Comparison of ENCODE assay signal across 15 mouse cellular contexts in the genomic region with DNA sequence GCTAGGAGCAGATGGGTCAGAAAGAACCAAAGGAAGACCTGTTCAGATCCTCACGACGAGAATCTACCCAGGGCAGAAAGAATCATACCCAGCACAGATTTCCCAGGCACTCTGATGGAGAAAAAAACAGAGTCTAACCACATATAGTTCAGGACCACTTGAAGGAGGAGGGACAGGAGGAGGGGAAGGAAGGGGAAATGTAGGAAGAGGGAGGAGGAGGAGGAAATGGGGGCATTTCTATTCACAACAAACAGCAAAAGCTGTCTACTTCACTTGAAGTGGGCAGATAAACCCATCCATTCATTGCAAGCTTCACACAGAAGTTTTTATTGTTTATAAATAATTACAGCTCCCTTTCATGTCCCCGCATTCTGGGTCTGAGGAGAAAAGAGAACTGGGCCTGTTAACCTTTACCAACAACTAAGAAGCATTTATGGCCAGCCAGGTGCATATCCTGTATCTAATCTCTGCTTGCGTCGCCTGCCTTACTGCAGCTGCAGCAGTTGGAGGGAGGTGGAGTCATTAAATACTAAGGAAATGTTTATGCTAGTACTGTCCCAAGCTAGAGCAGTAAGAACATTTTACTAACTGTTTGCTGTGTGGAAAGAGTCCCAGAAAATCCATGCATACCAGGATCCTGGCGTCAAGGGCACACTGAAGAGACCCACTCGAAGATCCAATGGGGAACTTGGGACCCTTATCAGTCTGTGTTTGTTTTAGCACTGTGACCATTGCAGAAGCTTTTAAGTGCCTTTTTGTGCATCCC. TPM values are rescaled to one million over a fixed set of nuclear protein-coding genes. Genes with fewer than 3 reads are reported as not detected.
DNase-seq lines count a peak whose midpoint lies in the region; ATAC-seq and TF ChIP-seq lines count a peak whose summit lies in the region.
"Had no signal": no experiment of that assay in that cellular context is flagged by ENCODE, and none has a peak within 500 bp of the region (broad histone marks: within the 10 kb centered on the region; RNA-seq: fewer than 3 reads in every experiment).

No protein-coding gene starts in this region.

- H3K9ac ChIP-seq in kidney, postnatal 0 days (ENCODE audit: low read depth, low read length), result no peak overlapping the region
- H3K9ac ChIP-seq: embryonic facial prominence, embryonic 12.5 days; forebrain, embryonic 13.5 days; liver, embryonic 15.5 days; midbrain, embryonic 13.5 days had no signal

- no peak overlapping the region for H3K4me2 ChIP-seq in kidney, postnatal 0 days (ENCODE audit: low read length)
- H3K4me2 ChIP-seq: embryonic facial prominence, embryonic 12.5 days; forebrain, embryonic 13.5 days; liver, embryonic 15.5 days; midbrain, embryonic 13.5 days had no signal

- TF ChIP-seq CTCF in kidney, postnatal 0 days (IDR thresholded peaks at IDR 0.05; ENCODE audit: low read depth), result no peak
- no peak for TF ChIP-seq CTCF in small intestine, adult 2 months (IDR thresholded peaks at IDR 0.05; ENCODE audit: extremely low read depth, insufficient read length, insufficient replicate concordance, low read depth, low read length)

- no peak overlapping the region for H3K27ac ChIP-seq in kidney, postnatal 0 days
- peak overlapping the region; percentile 75 for H3K27ac ChIP-seq in small intestine, adult 2 months (ENCODE audit: insufficient read depth, low read depth, low read length)
- H3K27ac ChIP-seq: embryonic facial prominence, embryonic 12.5 days; forebrain, embryonic 13.5 days; liver, embryonic 15.5 days; midbrain, embryonic 13.5 days had no signal

- no peak overlapping the region for H3K4me3 ChIP-seq in kidney, postnatal 0 days (replicated peaks; ENCODE audit: low read depth, low read length)
- H3K4me3 ChIP-seq in small intestine, adult 2 months (ENCODE audit: low read depth, low read length), result peak overlapping the region; percentile 25; the same call in 1 of the 2 replicates
- H3K4me3 ChIP-seq: embryonic facial prominence, embryonic 12.5 days; forebrain, embryonic 13.5 days; liver, embryonic 15.5 days; midbrain, embryonic 13.5 days had no signal

- no peaks in the 10 kb centered on the region for H3K9me3 ChIP-seq in kidney, postnatal 0 days (replicated peaks; ENCODE audit: low read length)
- H3K9me3 ChIP-seq: embryonic facial prominence, embryonic 12.5 days; forebrain, embryonic 13.5 days; liver, embryonic 15.5 days; midbrain, embryonic 13.5 days had no signal

- WGBS in kidney, postnatal 0 days, result 36% methylated on average over 7 of the region's 7 CpGs
- 20% methylated on average over 7 of the region's 7 CpGs for WGBS in small intestine, adult 2 months

- ATAC-seq in kidney, postnatal 0 days (replicated peaks; ENCODE audit: low FRiP score, low read depth), result no peak
- ATAC-seq: forebrain, embryonic 13.5 days; midbrain, embryonic 13.5 days had no signal

- no peaks in the 10 kb centered on the region for H3K27me3 ChIP-seq in kidney, postnatal 0 days (ENCODE audit: insufficient read depth, low read length)
- H3K27me3 ChIP-seq in small intestine, adult 2 months (ENCODE audit: control insufficient read depth, insufficient read depth, low read length), result no peaks in the 10 kb centered on the region
- H3K27me3 ChIP-seq: embryonic facial prominence, embryonic 12.5 days; forebrain, embryonic 13.5 days; liver, embryonic 15.5 days; midbrain, embryonic 13.5 days had no signal

- H3K4me1 ChIP-seq in kidney, postnatal 0 days (replicated peaks; ENCODE audit: insufficient read depth, low read length), result peaks cover 11% of the 10 kb centered on the region; the same call in 1 of the 2 replicates
- peaks cover 9% of the 10 kb centered on the region; the same call in 1 of the 2 replicates for H3K4me1 ChIP-seq in small intestine, adult 2 months (ENCODE audit: control insufficient read depth, insufficient read depth, insufficient read length, low read length)
- H3K4me1 ChIP-seq: liver, embryonic 15.5 days had no signal

- DNase-seq in kidney, postnatal 0 days (ENCODE audit: low spot score), result peak; percentile 26
- no peak for DNase-seq in kidney, postnatal 10 days
- peak; percentile 45 to 56 for DNase-seq in lung, adult 18-20 months
- peak; percentile 54 for DNase-seq in thymus, postnatal 4 days
- DNase-seq in urinary bladder, postnatal 10 days (ENCODE audit: low spot score), result no peak
- no peak for DNase-seq in adrenal gland, adult 18-20 months (ENCODE audit: low spot score in 2 of 2)
- no peak for DNase-seq in adrenal gland, adult (ENCODE audit: inconsistent age in 2 of 2, low spot score in 1 of 2)
- DNase-seq: cerebellum, postnatal 10 days; gastrocnemius, postnatal 25 days; retina, postnatal 1 day had no signal

- H3K36me3 ChIP-seq in kidney, postnatal 0 days (ENCODE audit: insufficient read depth, low read length), result no peaks in the 10 kb centered on the region
- no peaks in the 10 kb centered on the region for H3K36me3 ChIP-seq in small intestine, adult 2 months (ENCODE audit: control insufficient read depth, insufficient read depth, low read length)
- H3K36me3 ChIP-seq: embryonic facial prominence, embryonic 12.5 days; liver, embryonic 15.5 days; midbrain, embryonic 13.5 days had no signal

- no peak for TF ChIP-seq POLR2A in small intestine, adult 2 months (IDR thresholded peaks at IDR 0.05; ENCODE audit: low read depth, low read length)

RNA-seq across cellular contexts. Expression of a gene that starts 38.6 kb away (rescaled TPM):
- 51.8 and 60.9 TPM in 2 replicates for polyA plus RNA-seq in kidney, postnatal 0 days (2015; fragmentation: Nextera tagmentation; extraction: Ambion mirVana)
- 9.6 and 20.5 TPM in 2 replicates for polyA plus RNA-seq in small intestine, adult 2 months (2012; rRNA removed)
- 10 to 100 TPM; 13.0 to 15.8 TPM for total RNA-seq in adrenal gland, adult 18-20 months (2021)

Comparison
In these comparisons a context has a peak if more than half of its experiments do, and no peak if none do; other contexts are left out.
1. DNase-seq: peak in kidney, postnatal 0 days (single experiment), lung, adult 18-20 months (2 of 2) and thymus, postnatal 4 days (single experiment); none in kidney, postnatal 10 days (single experiment), urinary bladder, postnatal 10 days (single experiment), adrenal gland, adult 18-20 months (0 of 2) and adrenal gland, adult (0 of 2).